Mouse (Mus musculus) hindbrain, embryonic 14.5 days (tissue): ENCODE results near the gene Apoa1. TPM values are rescaled to one million over a fixed set of nuclear protein-coding genes. Genes with fewer than 3 reads are reported as not detected.

ENCODE experiments used
- ATAC-seq: fragments of 200-750 bp; cut with Nextera tagmentation; 2 replicates; pipeline ENCODE4 v1.8.0; 2017; ENCODE audit warnings: moderate number of reproducible peaks, mild to moderate bottlenecking, moderate TSS enrichment, moderate library complexity; ENCODE audit not compliant: low FRiP score
- DNase-seq: peaks from one replicate; pipeline ENCODE4 v3.0.0-alpha.2; 2015; ENCODE audit warnings: low spot score
- H3K27ac ChIP-seq: fragments of 300-500 bp; sonication (generic); 2 replicates; pipeline ENCODE4 v1.5.1; 2014; ENCODE audit warnings: mild to moderate bottlenecking, moderate library complexity
- H3K27me3 ChIP-seq: fragments of 300-500 bp; sonication (generic); 2 replicates; pipeline ENCODE4 v1.6.1; 2014; ENCODE audit warnings: mild to moderate bottlenecking, low read length, mixed read lengths; ENCODE audit not compliant: control insufficient read depth, insufficient read depth
- H3K36me3 ChIP-seq: fragments of 300-500 bp; sonication (generic); replicated peaks from 2 replicates; pipeline ENCODE4 v1.6.1; 2014; ENCODE audit not compliant: control insufficient read depth, insufficient read depth
- H3K4me1 ChIP-seq: fragments of 300-500 bp; sonication (generic); replicated peaks from 2 replicates; pipeline ENCODE4 v1.6.1; 2014; ENCODE audit warnings: antibody characterized with exemption, low read length, mixed read lengths; ENCODE audit not compliant: control insufficient read depth, insufficient read depth
- H3K4me2 ChIP-seq: fragments of 300-500 bp; sonication (generic); replicated peaks from 2 replicates; pipeline ENCODE4 v1.6.1; 2014; ENCODE audit warnings: mild to moderate bottlenecking, moderate library complexity
- H3K4me3 ChIP-seq: fragments of 300-500 bp; sonication (generic); replicated peaks from 2 replicates; pipeline ENCODE4 v1.5.1; 2014; ENCODE audit warnings: mild to moderate bottlenecking, low read length
- H3K9ac ChIP-seq: fragments of 300-500 bp; sonication (generic); 2 replicates; pipeline ENCODE4 v1.6.1; 2014
- H3K9me3 ChIP-seq: fragments of 300-500 bp; sonication (generic); 2 replicates; pipeline ENCODE4 v1.6.1; 2016; ENCODE audit warnings: low read length; ENCODE audit not compliant: control insufficient read depth
- WGBS: fragments of 180-500 bp; shearing (Covaris S2); extraction: QIAGEN DNeasy Blood & Tissue Kit; methylation state at CpG from one replicate; pipeline ENCODE4 v1.1.7; 2014; 5-methylcytosine and 5-hydroxymethylcytosine counted together
- polyA plus RNA-seq: library from polyadenylated mRNA; unstranded; fragments of >200 nt; fragmentation: Nextera tagmentation; extraction: Ambion mirVana; gene quantifications from 2 replicates; pipeline ENCODE4 v1.2.1, GENCODE M21; 2014

The Apoa1 gene
- polyA plus RNA-seq, 1 experiment from 2014 or later = 4.6 TPM

DNA sequence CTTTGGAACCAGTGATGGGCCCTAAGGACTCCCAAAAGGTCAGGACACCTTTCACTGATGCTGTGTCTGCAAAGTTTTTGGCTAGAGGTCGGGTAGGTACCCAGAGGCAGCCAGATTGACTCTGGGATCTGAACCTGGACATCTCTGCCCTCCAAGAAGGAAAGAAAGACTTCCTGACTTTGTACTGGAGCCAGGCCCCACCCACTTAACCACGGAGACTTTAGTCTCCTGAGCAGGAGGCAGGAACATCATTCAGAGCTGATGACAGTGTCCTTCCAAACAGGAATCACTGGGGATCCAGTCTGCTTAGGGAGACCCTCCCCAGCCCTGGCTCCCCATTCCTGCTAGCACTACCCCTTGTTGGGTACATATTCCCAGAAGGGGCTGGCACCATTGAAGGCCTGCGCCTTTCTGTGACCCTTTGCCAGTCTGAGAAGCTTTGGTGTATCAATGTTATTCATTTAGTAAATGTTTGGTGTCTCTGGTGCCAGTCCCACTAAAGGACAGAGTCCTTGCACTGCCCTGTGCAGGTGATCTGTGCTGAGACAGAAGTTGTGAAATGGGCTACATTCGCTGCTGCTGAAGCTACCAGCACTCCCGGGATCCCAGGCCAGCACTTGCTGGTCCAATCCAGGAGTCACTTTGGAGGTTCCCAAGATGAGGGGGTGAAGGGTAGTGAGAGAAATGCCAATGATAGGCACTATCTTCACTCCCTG lies 3.3 kb upstream of the Apoa1 start:
- Histone ChIP-seq H3K9me3 (no peaks in the 10 kb centered on the region), H3K4me1 (no peaks in the 10 kb centered on the region), H3K4me2 (no peak overlapping the region), H3K36me3 (peaks cover 33% of the 10 kb centered on the region), H3K27me3 (no peaks in the 10 kb centered on the region), H3K9ac (no peak overlapping the region), H3K27ac (no peak overlapping the region), H3K4me3 (no peak overlapping the region)
- WGBS = 76% methylated on average over 5 of the region's 5 CpGs
- DNase-seq (no peak), ATAC-seq (no peak)

DNA sequence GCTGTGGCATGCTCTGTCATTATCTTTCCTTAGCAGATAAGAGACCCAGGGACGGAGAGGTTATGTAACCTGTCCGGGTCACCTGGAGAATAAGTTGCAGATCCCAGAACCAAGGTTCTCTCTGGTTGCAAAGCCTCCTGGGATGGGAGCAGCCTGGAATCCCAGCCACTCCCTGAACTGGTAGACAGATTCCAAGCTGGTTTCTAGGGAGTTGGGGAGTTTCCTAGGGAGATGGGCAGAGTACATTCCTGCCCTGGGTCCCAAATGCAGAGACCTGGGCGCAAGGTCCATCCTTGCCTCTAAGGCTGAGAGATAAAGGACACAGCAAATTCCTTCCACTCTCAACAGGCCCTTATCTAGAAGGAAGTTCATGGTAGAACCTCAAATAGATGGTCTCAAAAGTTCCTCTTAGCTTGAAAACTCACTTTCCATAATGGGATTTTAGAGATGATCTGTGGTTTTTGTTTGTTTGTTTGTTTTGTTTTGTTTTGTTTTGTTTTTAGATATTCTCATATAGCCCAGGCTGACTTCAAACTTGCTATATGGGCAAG lies 1.2 kb upstream of the Apoa1 start:
- Histone ChIP-seq H3K4me2 (no peak overlapping the region), H3K27ac (no peak overlapping the region), H3K4me3 (no peak overlapping the region), H3K4me1 (peaks cover 8% of the 10 kb centered on the region; the same call in 1 of the 2 replicates), H3K9ac (no peak overlapping the region), H3K36me3 (peaks cover 12% of the 10 kb centered on the region), H3K27me3 (no peaks in the 10 kb centered on the region), H3K9me3 (no peaks in the 10 kb centered on the region)
- ATAC-seq (no peak), DNase-seq (no peak)
- 90% methylated on average over 3 of the region's 3 CpGs for WGBS

DNA sequence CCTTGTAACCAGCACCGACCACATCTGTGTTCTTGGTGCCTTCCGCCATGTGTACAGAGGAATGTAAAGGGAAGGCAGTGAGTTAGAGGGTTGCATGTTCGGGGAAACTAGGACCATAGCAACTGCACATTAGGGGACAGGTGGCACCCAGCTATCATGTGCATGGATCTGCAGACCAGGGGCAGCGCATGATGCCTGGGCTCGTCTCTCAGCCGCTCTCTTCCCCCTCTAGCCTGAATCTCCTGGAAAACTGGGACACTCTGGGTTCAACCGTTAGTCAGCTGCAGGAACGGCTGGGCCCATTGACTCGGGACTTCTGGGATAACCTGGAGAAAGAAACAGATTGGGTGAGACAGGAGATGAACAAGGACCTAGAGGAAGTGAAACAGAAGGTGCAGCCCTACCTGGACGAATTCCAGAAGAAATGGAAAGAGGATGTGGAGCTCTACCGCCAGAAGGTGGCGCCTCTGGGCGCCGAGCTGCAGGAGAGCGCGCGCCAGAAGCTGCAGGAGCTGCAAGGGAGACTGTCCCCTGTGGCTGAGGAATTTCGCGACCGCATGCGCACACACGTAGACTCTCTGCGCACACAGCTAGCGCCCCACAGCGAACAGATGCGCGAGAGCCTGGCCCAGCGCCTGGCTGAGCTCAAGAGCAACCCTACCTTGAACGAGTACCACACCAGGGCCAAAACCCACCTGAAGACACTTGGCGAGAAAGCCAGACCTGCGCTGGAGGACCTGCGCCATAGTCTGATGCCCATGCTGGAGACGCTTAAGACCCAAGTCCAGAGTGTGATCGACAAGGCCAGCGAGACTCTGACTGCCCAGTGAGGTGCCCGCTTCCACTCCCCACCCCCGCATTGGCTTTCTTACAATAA lies 1.4 kb downstream of the Apoa1 start:
- ATAC-seq = peak; percentile 94
- peak overlapping the region; percentile 69 for H3K9ac ChIP-seq
- H3K9me3 ChIP-seq = no peaks in the 10 kb centered on the region
- H3K27me3 ChIP-seq = no peaks in the 10 kb centered on the region
- H3K4me1 ChIP-seq = peaks cover 8% of the 10 kb centered on the region; the same call in 1 of the 2 replicates
- H3K4me2 ChIP-seq = peak overlapping the region; percentile 81
- peak overlapping the region; percentile 74 for H3K27ac ChIP-seq
- H3K36me3 ChIP-seq = no peaks in the 10 kb centered on the region
- peak; percentile 88 for DNase-seq
- whole genome bisulfite sequencing = 15% methylated on average over 37 of the region's 37 CpGs
- H3K4me3 ChIP-seq = peak overlapping the region; percentile 43

DNA sequence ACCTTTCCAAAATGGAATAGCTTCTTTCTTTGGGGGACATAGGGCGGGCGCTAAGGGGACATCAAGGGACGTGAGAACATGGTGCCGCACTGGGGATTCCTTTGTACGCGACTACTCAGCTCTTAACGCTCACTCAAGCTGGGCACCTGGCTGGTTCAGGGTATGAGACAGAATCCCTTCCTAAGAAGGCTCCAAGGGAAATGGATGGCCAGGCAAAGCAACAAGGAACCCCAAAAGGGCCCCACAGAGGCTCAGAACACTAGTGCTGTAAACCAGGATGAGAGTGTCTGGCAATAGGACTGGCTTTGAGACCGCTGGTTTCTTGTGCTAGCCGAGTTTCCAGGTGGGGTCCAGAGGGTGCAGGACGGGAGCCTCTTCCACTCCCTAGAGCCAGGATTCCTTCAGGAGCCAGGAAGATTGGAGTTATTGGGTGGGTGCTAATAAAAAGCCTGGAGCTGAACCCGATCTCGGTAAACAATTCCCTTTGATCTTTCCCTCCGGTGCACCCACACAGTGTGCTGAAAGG lies 2.1 kb downstream of the Apoa1 start:
- peak; percentile 26 for DNase-seq
- Histone ChIP-seq H3K27me3 (no peaks in the 10 kb centered on the region), H3K4me3 (peak overlapping the region; percentile 43), H3K4me2 (peak overlapping the region; percentile 81), H3K9ac (peak overlapping the region; percentile 69), H3K36me3 (no peaks in the 10 kb centered on the region), H3K4me1 (peaks cover 8% of the 10 kb centered on the region; the same call in 1 of the 2 replicates), H3K9me3 (no peaks in the 10 kb centered on the region), H3K27ac (peak overlapping the region; percentile 74)
- ATAC-seq = peak; percentile 56
- WGBS = 19% methylated on average over 13 of the region's 13 CpGs

DNA sequence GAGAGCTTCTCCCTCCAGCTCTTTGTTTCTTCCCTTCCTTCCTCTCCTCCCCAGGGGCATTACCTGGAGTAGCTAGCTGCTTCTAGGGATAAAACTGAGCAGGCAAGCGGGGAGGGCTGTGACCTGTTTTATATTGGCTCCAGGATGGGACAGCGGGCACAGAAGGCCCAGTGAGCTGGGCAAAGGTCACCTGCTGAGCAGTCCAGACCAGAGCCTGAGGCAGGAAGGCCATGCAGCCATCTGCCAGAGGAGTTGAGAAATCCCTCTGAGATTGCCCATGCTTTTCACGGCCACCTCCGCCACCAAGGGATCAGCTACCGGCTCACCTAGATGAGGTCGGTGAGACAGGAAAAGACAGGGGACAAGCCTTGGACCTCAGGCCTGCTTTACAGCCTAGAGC lies 6.8 kb downstream of the Apoa1 start:
- WGBS = 90% methylated on average over 6 of the region's 6 CpGs
- Histone ChIP-seq H3K27ac (no peak overlapping the region), H3K4me2 (no peak overlapping the region), H3K27me3 (no peaks in the 10 kb centered on the region), H3K9me3 (no peaks in the 10 kb centered on the region), H3K36me3 (no peaks in the 10 kb centered on the region), H3K4me1 (peaks cover 7% of the 10 kb centered on the region; the same call in 1 of the 2 replicates), H3K4me3 (no peak overlapping the region), H3K9ac (no peak overlapping the region)
- ATAC-seq = no peak
- no peak for DNase-seq

DNA sequence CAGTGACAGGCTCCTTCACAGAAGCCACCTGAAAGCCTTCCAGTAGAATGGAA lies 7.0 kb downstream of the Apoa1 start, which contains the start of gene Apoc3:
TSS of gene Apoc3 (minus strand) at position 41 of the 53 bp plus-strand sequence.
- no peaks in the 10 kb centered on the region for H3K27me3 ChIP-seq
- ATAC-seq = no peak

DNA sequence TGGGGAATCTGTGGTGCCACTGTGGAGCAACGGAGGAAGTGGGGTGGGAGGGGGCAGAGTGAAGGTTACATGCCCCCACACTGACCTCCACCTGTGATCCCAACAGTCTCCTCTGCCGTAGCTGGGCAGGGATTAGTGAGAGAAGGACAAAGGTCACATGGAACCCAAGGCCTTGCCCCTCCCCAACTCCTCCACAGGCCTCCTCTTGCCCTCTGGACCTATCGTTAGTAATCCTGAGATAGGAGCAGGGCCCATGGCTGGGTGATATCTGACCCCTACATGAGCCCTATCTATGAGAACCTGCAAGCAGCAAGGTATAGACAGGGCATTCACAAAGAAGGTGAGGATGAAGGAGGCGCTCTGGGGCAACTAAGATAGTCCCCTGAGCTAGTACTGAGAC lies 7.3 kb downstream of the Apoa1 start:
- H3K4me2 ChIP-seq = no peak overlapping the region
- no peak overlapping the region for H3K27ac ChIP-seq
- H3K9me3 ChIP-seq = no peaks in the 10 kb centered on the region
- H3K4me3 ChIP-seq = no peak overlapping the region
- no peaks in the 10 kb centered on the region for H3K36me3 ChIP-seq
- no peak for DNase-seq
- no peak for ATAC-seq
- H3K4me1 ChIP-seq = peaks cover 3% of the 10 kb centered on the region; the same call in 1 of the 2 replicates
- 69% methylated on average over 4 of the region's 4 CpGs for WGBS
- H3K27me3 ChIP-seq = no peaks in the 10 kb centered on the region
- no peak overlapping the region for H3K9ac ChIP-seq

More for the DNA sequence above, 7.0 kb downstream of the Apoa1 start, which contains the start of gene Apoc3:
- Histone ChIP-seq H3K4me2 (no peak within 1 kb of the TSS), H3K9me3 (no peaks in the 10 kb centered on the region), H3K4me1 (peaks cover 5% of the 10 kb centered on the region; the same call in 1 of the 2 replicates), H3K36me3 (no peaks in the 10 kb centered on the region), H3K9ac (no peak within 1 kb of the TSS), H3K4me3 (no peak within 1 kb of the TSS), H3K27ac (no peak within 1 kb of the TSS)
- DNase-seq = no peak

DNA sequence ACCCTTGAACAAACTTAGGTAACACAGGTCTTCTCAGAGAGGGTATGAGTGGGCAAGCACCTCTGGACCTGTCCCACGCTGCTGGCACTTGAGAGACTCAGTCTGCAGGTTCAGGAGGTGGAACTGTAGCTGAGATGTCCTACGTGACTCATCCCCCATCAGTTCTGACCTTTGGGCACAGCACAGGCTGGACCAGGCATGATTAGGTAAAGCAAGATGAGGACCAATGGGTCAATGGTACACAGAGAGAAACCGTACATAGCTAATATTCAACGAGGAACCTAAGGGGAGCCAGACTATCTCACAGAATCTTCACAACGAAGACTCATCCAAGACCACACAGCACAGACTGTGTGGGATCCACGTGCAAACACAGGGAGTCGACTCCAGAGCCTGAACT lies 10.5 kb downstream of the Apoa1 start:
- H3K27ac ChIP-seq = no peak overlapping the region
- no peaks in the 10 kb centered on the region for H3K4me1 ChIP-seq
- 92% methylated on average over 7 of the region's 7 CpGs for whole genome bisulfite sequencing
- no peak for ATAC-seq
- H3K9me3 ChIP-seq = no peaks in the 10 kb centered on the region
- no peaks in the 10 kb centered on the region for H3K27me3 ChIP-seq
- DNase-seq = no peak
- H3K36me3 ChIP-seq = no peaks in the 10 kb centered on the region
- H3K4me3 ChIP-seq = no peak overlapping the region
- no peak overlapping the region for H3K4me2 ChIP-seq
- H3K9ac ChIP-seq = no peak overlapping the region

DNA sequence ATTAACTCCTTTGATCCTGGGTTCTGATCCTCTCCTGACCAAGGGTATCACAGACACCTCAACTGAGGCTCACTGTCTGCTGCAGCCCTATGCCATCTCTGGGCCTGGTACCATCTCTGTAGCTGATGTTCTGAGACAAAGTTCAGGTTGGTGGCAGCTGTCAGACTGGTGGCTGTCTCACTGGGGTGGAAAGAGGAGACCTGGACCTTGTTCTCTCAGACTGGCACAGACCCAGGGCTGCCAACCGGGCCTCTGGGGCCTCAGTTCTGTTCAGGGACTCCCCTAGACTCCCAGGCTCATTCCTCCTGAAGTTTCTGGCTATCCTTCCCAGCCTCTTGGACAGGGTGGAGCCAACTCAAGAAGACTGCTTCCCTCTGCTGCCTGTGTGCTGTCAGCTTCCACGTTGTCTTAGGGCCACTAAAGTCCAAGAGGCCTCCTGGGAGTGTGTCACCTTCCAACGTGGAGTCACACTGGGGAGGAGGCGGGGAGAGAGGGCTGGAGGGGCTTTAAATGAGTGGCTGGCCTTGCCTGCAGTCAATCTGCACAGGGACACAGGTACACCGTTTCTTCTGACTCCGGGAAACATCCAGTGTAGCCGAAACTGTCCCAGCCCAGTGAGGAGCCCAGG lies 12.3 kb downstream of the Apoa1 start, which contains the start of gene Apoa4:
TSS of gene Apoa4 (plus strand) at position 171 of the 628 bp plus-strand sequence.
- no peaks in the 10 kb centered on the region for H3K36me3 ChIP-seq
- no peak within 1 kb of the TSS for H3K4me3 ChIP-seq
- H3K4me1 ChIP-seq = no peaks in the 10 kb centered on the region
- no peak within 1 kb of the TSS for H3K9ac ChIP-seq
- DNase-seq = no peak
- no peak within 1 kb of the TSS for H3K4me2 ChIP-seq
- no peaks in the 10 kb centered on the region for H3K9me3 ChIP-seq
- no peak for ATAC-seq
- WGBS = 72% methylated on average over 7 of the region's 7 CpGs
- H3K27me3 ChIP-seq = no peaks in the 10 kb centered on the region
- no peak within 1 kb of the TSS for H3K27ac ChIP-seq
